In the genomic region with DNA sequence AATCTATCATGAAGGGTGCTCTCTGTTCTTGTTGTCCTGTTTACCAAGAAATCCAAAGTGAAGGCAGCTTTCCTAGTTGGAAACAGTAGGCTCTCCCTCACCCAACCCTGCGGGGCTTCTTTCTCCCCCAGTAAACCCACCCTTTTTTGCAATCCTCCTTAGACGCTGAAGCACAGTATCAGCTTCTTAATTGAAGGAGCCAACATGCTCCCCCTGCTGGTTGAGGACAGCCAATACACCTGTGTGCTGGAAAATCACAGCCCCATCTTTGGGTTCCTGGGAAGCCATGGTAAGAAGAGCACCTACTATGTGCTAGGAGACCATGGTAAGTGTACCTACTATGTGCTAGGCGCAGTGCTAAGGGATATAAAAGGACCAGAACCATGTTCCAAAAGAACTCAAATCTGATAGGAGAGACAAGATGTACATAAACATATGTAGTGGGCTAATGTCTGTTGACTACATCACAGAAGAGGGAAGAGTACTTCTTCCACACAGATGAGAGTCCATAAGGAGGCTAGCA, we compare ENCODE assay signal across 8 mouse cellular contexts. TPM values are rescaled to one million over a fixed set of nuclear protein-coding genes. Genes with fewer than 3 reads are reported as not detected.
A peak's percentile ranks its signal among the peaks of the same experiment; 100 is the strongest.
DNase-seq lines count a peak whose midpoint lies in the region; ATAC-seq and TF ChIP-seq lines count a peak whose summit lies in the region.

No protein-coding gene starts in this region.

- no peak overlapping the region for H3K4me3 ChIP-seq in heart, postnatal 0 days (ENCODE audit: low read depth, low read length)
- H3K4me3 ChIP-seq in heart, embryonic 11.5 days (ENCODE audit: low read depth, low read length) = no peak overlapping the region
- H3K4me3 ChIP-seq in hindbrain, postnatal 0 days (ENCODE audit: low read length) = no peak overlapping the region
- H3K4me3 ChIP-seq in midbrain, postnatal 0 days (ENCODE audit: low read depth, low read length) = no peak overlapping the region

- H3K9me3 ChIP-seq in heart, postnatal 0 days (replicated peaks; ENCODE audit: control insufficient read depth, low read length) = no peaks in the 10 kb centered on the region
- H3K9me3 ChIP-seq in heart, embryonic 11.5 days (replicated peaks; ENCODE audit: control insufficient read depth, low read length) = no peaks in the 10 kb centered on the region
- H3K9me3 ChIP-seq in hindbrain, postnatal 0 days (ENCODE audit: low read length) = no peaks in the 10 kb centered on the region
- no peaks in the 10 kb centered on the region for H3K9me3 ChIP-seq in midbrain, postnatal 0 days (ENCODE audit: low read length)

- no peak for ATAC-seq in heart, postnatal 0 days (ENCODE audit: insufficient read depth, low read depth)
- ATAC-seq in heart, embryonic 11.5 days (replicated peaks; ENCODE audit: insufficient number of reproducible peaks, low FRiP score, low TSS enrichment) = no peak
- ATAC-seq in hindbrain, postnatal 0 days = 0 out of 2 replicates have a peak, but pooled peaks have one; percentile 42
- no peak for ATAC-seq in midbrain, postnatal 0 days (ENCODE audit: low FRiP score)

- no peaks in the 10 kb centered on the region for H3K4me1 ChIP-seq in heart, postnatal 0 days (ENCODE audit: control insufficient read depth, insufficient read depth)
- H3K4me1 ChIP-seq in heart, embryonic 11.5 days (ENCODE audit: control insufficient read depth, insufficient read depth, low read length) = no peaks in the 10 kb centered on the region
- H3K4me1 ChIP-seq in hindbrain, postnatal 0 days (ENCODE audit: insufficient read depth, low read length) = no peaks in the 10 kb centered on the region
- no peaks in the 10 kb centered on the region for H3K4me1 ChIP-seq in midbrain, postnatal 0 days (ENCODE audit: insufficient read depth, low read length)

- no peak for TF ChIP-seq EP300 in heart, postnatal 0 days (IDR thresholded peaks at IDR 0.05; ENCODE audit: low read depth)

- no peaks in the 10 kb centered on the region; the same call in 1 of the 2 replicates for H3K27me3 ChIP-seq in heart, postnatal 0 days (ENCODE audit: control insufficient read depth, insufficient read depth, low read length)
- H3K27me3 ChIP-seq in heart, embryonic 11.5 days (ENCODE audit: control insufficient read depth, insufficient read depth, low read length) = peaks cover 49% of the 10 kb centered on the region
- no peaks in the 10 kb centered on the region for H3K27me3 ChIP-seq in hindbrain, postnatal 0 days (ENCODE audit: insufficient read depth, low read length)
- 0 out of 2 replicates have a peak, but pooled peaks cover 2% of the 10 kb centered on the region for H3K27me3 ChIP-seq in midbrain, postnatal 0 days (ENCODE audit: insufficient read depth, low read length)

- no peak for DNase-seq in heart, postnatal 0 days (ENCODE audit: low spot score)
- peak; percentile 36 for DNase-seq in right cerebral cortex, postnatal 4 days
- no peak for DNase-seq in right cerebral cortex, postnatal 14 days
- DNase-seq in cerebellum, adult 9-10 months = peak; percentile 53
- peak; percentile 78 for DNase-seq in hindbrain, postnatal 0 days (ENCODE audit: low spot score)
- peak; percentile 77 for DNase-seq in midbrain, postnatal 0 days (ENCODE audit: low spot score)
- DNase-seq in Muller cell, postnatal 12 days (ENCODE audit: inconsistent ontology term) = no peak

- 11% methylated on average over 3 of the region's 3 CpGs for WGBS in heart, postnatal 0 days
- WGBS in heart, embryonic 11.5 days (ENCODE audit: insufficient replicate concordance) = 7% methylated on average over 3 of the region's 3 CpGs
- WGBS in hindbrain, postnatal 0 days = 11% methylated on average over 3 of the region's 3 CpGs
- 9% methylated on average over 3 of the region's 3 CpGs for WGBS in midbrain, postnatal 0 days

- TF ChIP-seq CTCF in heart, postnatal 0 days (IDR thresholded peaks at IDR 0.05; ENCODE audit: low read depth) = peak; percentile 67
- TF ChIP-seq CTCF in hindbrain, postnatal 0 days (IDR thresholded peaks at IDR 0.05; ENCODE audit: low read depth) = peak; percentile 87
- TF ChIP-seq CTCF in midbrain, postnatal 0 days (IDR thresholded peaks at IDR 0.05) = peak; percentile 88

- no peak overlapping the region for H3K4me2 ChIP-seq in heart, postnatal 0 days (ENCODE audit: low read depth, low read length)
- H3K4me2 ChIP-seq in heart, embryonic 11.5 days = no peak overlapping the region
- H3K4me2 ChIP-seq in hindbrain, postnatal 0 days (ENCODE audit: low read depth, low read length) = no peak overlapping the region
- no peak overlapping the region for H3K4me2 ChIP-seq in midbrain, postnatal 0 days (ENCODE audit: low read depth, low read length, poor library complexity, severe bottlenecking)

- no peak overlapping the region for H3K27ac ChIP-seq in heart, postnatal 0 days (ENCODE audit: low read depth)
- H3K27ac ChIP-seq in heart, embryonic 11.5 days (ENCODE audit: low read depth, low read length) = no peak overlapping the region
- H3K27ac ChIP-seq in hindbrain, postnatal 0 days = no peak overlapping the region
- no peak overlapping the region for H3K27ac ChIP-seq in midbrain, postnatal 0 days (ENCODE audit: low read depth, low read length)

- H3K9ac ChIP-seq in heart, postnatal 0 days (replicated peaks; ENCODE audit: low read depth, low read length) = no peak overlapping the region
- no peak overlapping the region for H3K9ac ChIP-seq in heart, embryonic 11.5 days (ENCODE audit: low read depth, low read length)
- H3K9ac ChIP-seq in hindbrain, postnatal 0 days (replicated peaks; ENCODE audit: low read length) = no peak overlapping the region
- H3K9ac ChIP-seq in midbrain, postnatal 0 days (replicated peaks; ENCODE audit: low read length, poor library complexity, severe bottlenecking) = no peak overlapping the region

- H3K36me3 ChIP-seq in heart, postnatal 0 days (replicated peaks; ENCODE audit: control insufficient read depth, insufficient read depth, low read length) = no peaks in the 10 kb centered on the region
- H3K36me3 ChIP-seq in heart, embryonic 11.5 days (ENCODE audit: control insufficient read depth, insufficient read depth, low read length) = no peaks in the 10 kb centered on the region
- no peaks in the 10 kb centered on the region for H3K36me3 ChIP-seq in hindbrain, postnatal 0 days (ENCODE audit: insufficient read depth, low read length)
- H3K36me3 ChIP-seq in midbrain, postnatal 0 days (ENCODE audit: insufficient read depth, low read length) = no peaks in the 10 kb centered on the region

RNA-seq across cellular contexts. Expression of gene Crtac1, which starts 12.4 kb away (rescaled TPM):
- total RNA-seq in heart, postnatal 0 days (2014; rRNA removed; ENCODE audit: low replicate concordance) = 0.12 TPM in 1 of 2 replicates, not detected in the other
- polyA plus RNA-seq in heart, postnatal 0 days (2015; fragmentation: Nextera tagmentation; extraction: Ambion mirVana) = 0.36 and 0.51 TPM in 2 replicates
- polyA plus RNA-seq in heart, embryonic 11.5 days (2014; fragmentation: Nextera tagmentation; extraction: Ambion mirVana) = 0.23 and 0.46 TPM in 2 replicates
- 31.3 and 34.8 TPM in 2 replicates for total RNA-seq in hindbrain, postnatal 0 days (2014; rRNA removed)
- 50.2 and 53.1 TPM in 2 replicates for polyA plus RNA-seq in hindbrain, postnatal 0 days (2015; fragmentation: Nextera tagmentation; extraction: Ambion mirVana)
- total RNA-seq in midbrain, postnatal 0 days (2014; rRNA removed) = 21.1 and 22.0 TPM in 2 replicates
- 40.7 and 41.6 TPM in 2 replicates for polyA plus RNA-seq in midbrain, postnatal 0 days (2015; fragmentation: Nextera tagmentation; extraction: Ambion mirVana)

Comparison
In these comparisons a context has a peak if more than half of its experiments do, and no peak if none do; other contexts are left out.
1. DNase-seq: peak in right cerebral cortex, postnatal 4 days (single experiment), cerebellum, adult 9-10 months (single experiment), hindbrain, postnatal 0 days (single experiment) and midbrain, postnatal 0 days (single experiment); none in heart, postnatal 0 days (single experiment), right cerebral cortex, postnatal 14 days (single experiment) and Muller cell, postnatal 12 days (single experiment).
2. RNA of gene Crtac1, which starts 12.4 kb away (polyA plus RNA-seq): 50.2 to 53.1 TPM in hindbrain, postnatal 0 days and 40.7 to 41.6 TPM in midbrain, postnatal 0 days; 0.36 to 0.51 TPM in heart, postnatal 0 days and 0.23 to 0.46 TPM in heart, embryonic 11.5 days; every median in the first group is over 10 times any median in the second.
3. Peak in every context shown above with its lines, with median percentiles within 50 percentile points of each other: CTCF ChIP-seq.